Mouse (Mus musculus): ENCODE results near the gene Sgca.

DNA sequence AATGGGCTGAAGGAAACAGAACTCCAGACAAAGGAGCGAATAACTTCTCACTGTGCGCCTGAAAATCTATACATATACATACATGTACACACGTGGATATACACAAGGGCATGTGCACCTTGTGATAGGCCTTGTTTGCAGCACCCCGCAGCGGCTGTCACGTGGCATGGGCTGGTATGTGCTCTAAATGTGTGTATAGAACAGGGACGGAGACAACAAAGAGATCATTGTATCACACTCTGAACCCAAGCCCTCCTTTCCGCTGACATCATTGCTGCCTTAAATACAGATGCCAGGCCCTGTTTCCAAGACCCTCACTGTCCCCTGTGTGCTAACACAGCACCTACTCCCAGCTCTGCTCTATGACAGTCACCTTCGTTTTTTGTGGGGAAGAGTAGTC lies 21.0 kb downstream of the Sgca start:
- TF ChIP-seq CTCF (IDR thresholded peaks at IDR 0.05; ENCODE audit: low read depth) = no peak
- no peak for TF ChIP-seq EP300 (IDR thresholded peaks at IDR 0.05; ENCODE audit: low read depth)

Measured in heart, postnatal 0 days (tissue).